Mouse (Mus musculus) small intestine, adult 2 months (tissue): ENCODE measurements around the gene Dtl. TPM values are rescaled to one million over a fixed set of nuclear protein-coding genes. Genes with fewer than 3 reads are reported as not detected.

Experiments
- H3K27ac ChIP-seq: fragments of 200-500 bp; 2 replicates; pipeline ENCODE4 v1.5.1; 2012; ENCODE audit warnings: low read depth, low read length, control low read depth, inconsistent platforms; ENCODE audit not compliant: insufficient read depth
- H3K27me3 ChIP-seq: fragments of 200-500 bp; 2 replicates; pipeline ENCODE4 v1.6.1; 2012; ENCODE audit warnings: mild to moderate bottlenecking, moderate library complexity, low read length, inconsistent platforms; ENCODE audit not compliant: control insufficient read depth, insufficient read depth
- H3K36me3 ChIP-seq: fragments of 200-500 bp; 2 replicates; pipeline ENCODE4 v1.6.1; 2012; ENCODE audit warnings: mild to moderate bottlenecking, low read length, control low read depth, inconsistent platforms; ENCODE audit not compliant: control insufficient read depth, insufficient read depth
- H3K4me1 ChIP-seq: fragments of 200-500 bp; 2 replicates; pipeline ENCODE4 v1.6.1; 2012; ENCODE audit warnings: low read length, inconsistent platforms, mixed read lengths; ENCODE audit not compliant: control insufficient read depth, insufficient read depth, insufficient read length
- H3K4me3 ChIP-seq: fragments of 200-500 bp; 2 replicates; pipeline ENCODE4 v1.5.1; 2012; ENCODE audit warnings: low read depth, mild to moderate bottlenecking, control low read depth, inconsistent platforms, low read length, moderate library complexity
- CTCF ChIP-seq: fragments of 200-500 bp; IDR thresholded peaks from 2 replicates; pipeline ENCODE4 v1.5.1; 2012; ENCODE audit warnings: low read depth, mild to moderate bottlenecking, control low read depth, inconsistent platforms, low read length, moderate library complexity, mixed read lengths; ENCODE audit not compliant: insufficient replicate concordance, insufficient read length; ENCODE audit errors: extremely low read depth
- POLR2A ChIP-seq: fragments of 200-500 bp; IDR thresholded peaks from 2 replicates; pipeline ENCODE4 v1.6.1; 2012; ENCODE audit warnings: low read depth, mild to moderate bottlenecking, control low read depth, inconsistent platforms, low read length, moderate library complexity
- WGBS: fragments of 180-500 bp; shearing (Covaris S2); methylation state at CpG from one replicate; pipeline ENCODE4 v1.1.7; 2018; 5-methylcytosine and 5-hydroxymethylcytosine counted together
- polyA plus RNA-seq: library from polyadenylated mRNA; depleted of rRNA; stranded (reverse); fragments of >200 nt; gene quantifications from 2 replicates; pipeline ENCODE4 v1.2.3, GENCODE M21; 2012

Dtl gene
- polyA plus RNA-seq, 1 experiment = 0.80 TPM

DNA sequence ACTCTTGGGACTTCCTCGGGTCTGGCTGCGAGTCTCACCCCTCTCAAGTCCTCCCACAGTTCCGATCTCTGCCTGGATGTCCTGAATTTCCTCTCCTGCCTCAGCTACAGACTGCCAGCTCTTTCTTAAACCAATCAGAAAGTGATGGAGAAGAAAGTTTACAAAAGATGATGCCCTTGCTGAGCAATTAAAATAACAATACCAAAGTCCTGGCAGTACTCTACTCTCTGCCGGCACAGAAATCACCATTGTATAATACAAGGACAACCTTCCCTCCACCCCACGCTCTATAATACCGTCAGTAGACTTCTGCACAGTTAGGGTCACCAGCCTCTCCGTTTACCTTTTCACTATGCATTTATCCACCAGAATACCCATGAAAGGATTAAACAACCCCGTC is 40.9 kb upstream of the Dtl start:
- Histone ChIP-seq H3K4me3 (no peak overlapping the region), H3K36me3 (peaks cover 52% of the 10 kb centered on the region)
- WGBS = 95% methylated on average over 8 of the region's 8 CpGs

GRCm38 (mm10) chr1:191612877-191613276 is 37.5 kb upstream of the Dtl start:
- no peaks in the 10 kb centered on the region for H3K27me3 ChIP-seq
- H3K36me3 ChIP-seq = peaks cover 41% of the 10 kb centered on the region
- no peaks in the 10 kb centered on the region; the same call in 1 of the 2 replicates for H3K4me1 ChIP-seq
- 89% methylated on average over 16 of the region's 16 CpGs for WGBS
- TF ChIP-seq CTCF (no peak), POLR2A (no peak)
- no peak overlapping the region for H3K4me3 ChIP-seq
- H3K27ac ChIP-seq = no peak overlapping the region

More for the DNA sequence above, 40.9 kb upstream of the Dtl start:
- H3K4me1 ChIP-seq = no peaks in the 10 kb centered on the region; the same call in 1 of the 2 replicates
- no peak overlapping the region for H3K27ac ChIP-seq
- H3K27me3 ChIP-seq = no peaks in the 10 kb centered on the region
- no peak for TF ChIP-seq CTCF

DNA sequence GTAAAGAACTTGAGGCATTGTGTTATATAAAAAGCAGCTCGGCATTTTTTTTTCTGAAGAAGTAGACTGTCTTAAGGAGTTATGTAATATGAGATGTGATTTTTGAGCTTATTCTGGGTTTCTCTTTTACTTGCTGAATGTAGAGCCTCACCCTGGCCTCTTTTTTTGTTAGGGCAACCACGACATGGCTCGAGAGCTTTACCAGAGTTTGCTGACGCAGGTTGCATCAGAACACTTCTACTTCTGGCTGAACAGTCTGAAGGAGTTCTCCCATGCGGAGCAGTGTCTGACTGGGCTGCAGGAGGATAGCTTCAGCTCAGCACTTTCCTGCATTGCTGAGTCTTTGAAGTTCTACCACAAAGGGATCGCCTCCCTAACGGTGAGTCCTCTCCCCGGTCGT is 36.3 kb upstream of the Dtl start:
- Histone ChIP-seq H3K4me3 (no peak overlapping the region), H3K27me3 (no peaks in the 10 kb centered on the region), H3K27ac (no peak overlapping the region), H3K4me1 (no peaks in the 10 kb centered on the region; the same call in 1 of the 2 replicates), H3K36me3 (peaks cover 48% of the 10 kb centered on the region)
- 88% methylated on average over 9 of the region's 9 CpGs for WGBS
- no peak for TF ChIP-seq POLR2A
- no peak for TF ChIP-seq CTCF

- WGBS = 94% methylated on average over 7 of the region's 7 CpGs
- H3K4me3 ChIP-seq = no peak overlapping the region
These were observed 35.0 kb upstream of the Dtl start for GRCm38 (mm10) chr1:191610357-191610756.

GRCm38 (mm10) chr1:191609578-191609977 is 34.2 kb upstream of the Dtl start:
- Histone ChIP-seq H3K27ac (no peak overlapping the region), H3K4me1 (no peaks in the 10 kb centered on the region; the same call in 1 of the 2 replicates), H3K4me3 (no peak overlapping the region), H3K36me3 (peaks cover 44% of the 10 kb centered on the region), H3K27me3 (no peaks in the 10 kb centered on the region)
- TF ChIP-seq CTCF (no peak), POLR2A (no peak)
- 51% methylated on average over 1 of the region's 1 CpGs for WGBS

More at GRCm38 (mm10) chr1:191610357-191610756, 35.0 kb upstream of the Dtl start:
- H3K27ac ChIP-seq = no peak overlapping the region
- no peaks in the 10 kb centered on the region; the same call in 1 of the 2 replicates for H3K4me1 ChIP-seq
- no peak for TF ChIP-seq POLR2A
- TF ChIP-seq CTCF = no peak
- no peaks in the 10 kb centered on the region for H3K27me3 ChIP-seq
- peaks cover 43% of the 10 kb centered on the region for H3K36me3 ChIP-seq

DNA sequence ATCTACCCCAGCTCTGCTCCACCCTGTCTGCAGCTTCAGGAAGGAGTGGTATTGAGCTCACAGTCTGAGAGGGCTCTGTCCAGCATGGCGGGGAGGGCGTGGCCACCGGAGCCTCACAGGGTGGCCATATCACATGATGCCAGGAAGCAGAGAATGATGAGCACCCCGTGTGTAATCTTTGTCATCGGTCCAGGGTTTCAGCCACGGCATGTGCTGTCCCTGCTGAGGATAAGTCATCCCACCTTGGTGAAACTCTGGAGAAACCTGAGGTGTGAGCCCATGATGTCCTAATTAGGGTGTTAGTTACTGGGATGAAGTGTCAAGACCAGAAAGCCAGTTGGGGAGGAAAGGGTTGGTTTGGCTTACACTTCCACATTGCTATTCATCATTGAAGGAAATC is 33.7 kb upstream of the Dtl start:
- H3K36me3 ChIP-seq = peaks cover 41% of the 10 kb centered on the region

GRCm38 (mm10) chr1:191604690-191605089 is 29.3 kb upstream of the Dtl start:
- H3K36me3 ChIP-seq = peaks cover 27% of the 10 kb centered on the region
- WGBS = 83% methylated on average over 3 of the region's 3 CpGs

More for the DNA sequence above, 33.7 kb upstream of the Dtl start:
- WGBS = 91% methylated on average over 6 of the region's 6 CpGs
- TF ChIP-seq CTCF = no peak
- no peak for TF ChIP-seq POLR2A
- Histone ChIP-seq H3K27me3 (no peaks in the 10 kb centered on the region), H3K27ac (no peak overlapping the region), H3K4me3 (no peak overlapping the region), H3K4me1 (no peaks in the 10 kb centered on the region; the same call in 1 of the 2 replicates)

GRCm38 (mm10) chr1:191599210-191599609 is 23.9 kb upstream of the Dtl start:
- no peak overlapping the region for H3K27ac ChIP-seq
- H3K4me3 ChIP-seq = no peak overlapping the region

More at GRCm38 (mm10) chr1:191604690-191605089, 29.3 kb upstream of the Dtl start:
- H3K27me3 ChIP-seq = no peaks in the 10 kb centered on the region
- TF ChIP-seq CTCF (no peak), POLR2A (no peak)
- no peaks in the 10 kb centered on the region; the same call in 1 of the 2 replicates for H3K4me1 ChIP-seq
- no peak overlapping the region for H3K27ac ChIP-seq
- no peak overlapping the region for H3K4me3 ChIP-seq

More at GRCm38 (mm10) chr1:191599210-191599609, 23.9 kb upstream of the Dtl start:
- WGBS = 66% methylated on average over 5 of the region's 5 CpGs
- H3K4me1 ChIP-seq = peaks cover 4% of the 10 kb centered on the region; the same call in 1 of the 2 replicates
- TF ChIP-seq POLR2A (no peak), CTCF (no peak)
- H3K36me3 ChIP-seq = peaks cover 17% of the 10 kb centered on the region
- no peaks in the 10 kb centered on the region for H3K27me3 ChIP-seq
